Mouse (Mus musculus) heart, postnatal 0 days (tissue): ENCODE measurements around the gene Bnip3.
A peak's percentile ranks its signal among the peaks of the same experiment; 100 is the strongest.

Source experiments
- CTCF ChIP-seq: IDR thresholded peaks from 2 replicates; pipeline ENCODE4 v1.5.1; 2016; ENCODE audit warnings: antibody characterized with exemption, control low read depth, low read depth
- EP300 ChIP-seq: IDR thresholded peaks from 2 replicates; pipeline ENCODE4 v1.6.1; 2016; ENCODE audit warnings: antibody characterized with exemption, low read depth

DNA sequence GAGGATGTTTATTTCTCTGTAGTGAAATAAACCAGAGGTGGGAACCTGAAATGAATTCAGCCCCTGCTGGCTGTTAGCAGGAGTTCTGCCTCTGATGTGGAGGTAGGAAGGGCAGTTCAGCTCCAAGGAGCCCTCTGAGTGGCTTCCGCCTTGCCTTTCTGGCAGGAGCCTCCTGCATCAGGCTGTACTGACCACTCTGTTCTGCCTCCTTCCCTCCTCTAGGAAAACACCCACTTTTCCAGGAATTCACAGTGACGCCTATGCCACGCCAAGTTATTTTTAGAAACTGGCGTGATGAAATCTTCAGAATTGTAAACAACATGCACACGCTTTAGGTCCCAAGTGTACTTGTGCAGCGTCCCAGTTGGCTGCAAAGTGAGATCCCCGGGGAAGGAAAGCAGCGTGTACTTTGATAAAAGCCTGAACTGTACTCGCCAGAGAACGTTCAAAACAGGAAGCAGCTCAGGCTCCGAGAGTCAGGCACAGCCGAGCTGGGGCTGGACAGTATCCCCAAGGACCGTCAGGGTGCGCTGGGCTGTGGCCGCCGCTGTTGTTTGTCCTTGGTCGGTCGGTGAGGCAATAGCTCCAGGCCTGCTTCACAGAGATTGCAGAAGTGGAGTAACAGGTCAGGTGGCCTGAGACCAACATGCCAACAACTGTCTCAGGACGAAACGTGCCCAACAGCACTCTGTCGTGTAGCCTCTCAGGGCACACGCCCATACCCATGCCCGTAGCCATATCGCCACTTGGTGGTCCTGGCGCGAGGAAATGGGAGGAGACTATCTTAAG is 10.0 kb upstream of the Bnip3 start:
- TF ChIP-seq CTCF (peak; percentile 40), EP300 (peak; percentile 100)
